Mouse (Mus musculus) hindbrain, embryonic 15.5 days (tissue): ENCODE results near the gene Phlda3. TPM values are rescaled to one million over a fixed set of nuclear protein-coding genes. Genes with fewer than 3 reads are reported as not detected.
A peak's percentile ranks its signal among the peaks of the same experiment; 100 is the strongest.

ENCODE experiments used
- ATAC-seq: fragments of 200-750 bp; cut with Nextera tagmentation; 2 replicates; pipeline ENCODE4 v1.8.0; 2017; ENCODE audit warnings: low read depth, moderate number of reproducible peaks, moderate TSS enrichment; ENCODE audit not compliant: low FRiP score
- H3K27ac ChIP-seq: fragments of 300-500 bp; sonication (generic); replicated peaks from 2 replicates; pipeline ENCODE4 v1.5.1; 2015; ENCODE audit warnings: mild to moderate bottlenecking, inconsistent platforms
- H3K27me3 ChIP-seq: fragments of 300-500 bp; sonication (generic); 2 replicates; pipeline ENCODE4 v1.6.1; 2015; ENCODE audit warnings: control low read depth, inconsistent platforms
- H3K36me3 ChIP-seq: fragments of 300-500 bp; sonication (generic); 2 replicates; pipeline ENCODE4 v1.6.1; 2015; ENCODE audit warnings: control low read depth, inconsistent platforms
- H3K4me1 ChIP-seq: fragments of 300-500 bp; sonication (generic); replicated peaks from 2 replicates; pipeline ENCODE4 v1.6.1; 2015; ENCODE audit warnings: control low read depth, inconsistent platforms
- H3K4me2 ChIP-seq: fragments of 300-500 bp; sonication (generic); 2 replicates; pipeline ENCODE4 v1.6.1; 2015; ENCODE audit warnings: moderate library complexity, mild to moderate bottlenecking, inconsistent platforms
- H3K4me3 ChIP-seq: fragments of 300-500 bp; sonication (generic); 2 replicates; pipeline ENCODE4 v1.5.1; 2015; ENCODE audit warnings: mild to moderate bottlenecking, inconsistent platforms
- H3K9ac ChIP-seq: fragments of 300-500 bp; sonication (generic); 2 replicates; pipeline ENCODE4 v1.6.1; 2015; ENCODE audit warnings: inconsistent platforms
- H3K9me3 ChIP-seq: fragments of 300-500 bp; sonication (generic); 2 replicates; pipeline ENCODE4 v1.6.1; 2016; ENCODE audit warnings: control low read depth, inconsistent platforms
- WGBS: fragments of 180-500 bp; shearing (Covaris S2); methylation state at CpG from one replicate; pipeline ENCODE4 v1.1.7; 2015; 5-methylcytosine and 5-hydroxymethylcytosine counted together
- polyA plus RNA-seq: library from polyadenylated mRNA; unstranded; fragments of >200 nt; fragmentation: Nextera tagmentation; extraction: Ambion mirVana; gene quantifications from 2 replicates; pipeline ENCODE4 v1.2.1, GENCODE M21; 2015

Phlda3 gene
- polyA plus RNA-seq, 1 experiment from 2014 or later: 39.9 TPM

DNA sequence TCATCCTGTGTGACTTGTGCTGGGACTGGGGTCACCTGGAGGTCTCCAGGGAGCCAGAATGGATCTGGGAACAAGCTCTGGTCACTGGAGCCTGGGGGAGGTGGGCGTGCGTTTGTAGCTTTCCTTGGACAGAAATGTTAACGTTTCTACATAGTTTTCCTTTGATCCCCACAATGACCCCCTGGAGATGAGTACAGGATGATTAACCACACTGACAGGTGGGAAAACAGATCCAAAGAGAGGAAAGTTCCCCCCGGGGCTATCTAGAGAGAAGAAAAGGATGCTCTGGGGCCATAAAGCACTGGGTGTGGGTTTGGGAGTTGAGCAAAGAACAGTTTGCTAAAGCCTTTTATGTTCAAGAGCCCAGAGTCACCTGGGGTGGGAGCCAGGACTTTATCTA lies 14.7 kb downstream of the Phlda3 start:
- WGBS: 35% methylated on average over 4 of the region's 4 CpGs
- H3K4me2 ChIP-seq: no peak overlapping the region
- H3K27ac ChIP-seq: no peak overlapping the region
- no peak overlapping the region for H3K4me3 ChIP-seq
- ATAC-seq: no peak
- no peaks in the 10 kb centered on the region for H3K36me3 ChIP-seq
- peaks cover 14% of the 10 kb centered on the region for H3K4me1 ChIP-seq
- no peaks in the 10 kb centered on the region for H3K9me3 ChIP-seq
- no peaks in the 10 kb centered on the region for H3K27me3 ChIP-seq
- no peak overlapping the region for H3K9ac ChIP-seq

DNA sequence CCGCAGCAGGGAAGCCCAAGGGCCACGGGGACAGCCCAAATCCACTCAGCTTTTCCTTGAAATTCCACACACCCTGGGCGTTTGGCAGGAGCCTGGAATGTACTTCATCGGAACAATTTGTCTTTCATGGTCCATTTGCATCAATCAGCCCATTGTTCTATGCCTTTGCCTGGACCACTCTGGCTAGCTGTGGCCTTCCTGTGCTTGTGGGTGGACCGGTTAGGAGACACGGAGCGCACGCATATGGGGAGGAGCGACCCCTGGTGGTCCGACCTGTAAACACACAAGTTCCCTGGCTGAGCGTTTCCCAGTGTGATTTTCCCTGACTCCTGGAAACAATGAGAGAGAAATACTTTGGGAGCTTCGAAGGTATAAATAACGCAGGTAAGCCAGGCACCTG lies 15.3 kb downstream of the Phlda3 start:
- no peak overlapping the region for H3K4me2 ChIP-seq
- H3K4me3 ChIP-seq: no peak overlapping the region
- H3K27me3 ChIP-seq: no peaks in the 10 kb centered on the region
- H3K9ac ChIP-seq: no peak overlapping the region
- no peaks in the 10 kb centered on the region for H3K9me3 ChIP-seq
- no peak overlapping the region for H3K27ac ChIP-seq
- H3K36me3 ChIP-seq: no peaks in the 10 kb centered on the region
- peaks cover 14% of the 10 kb centered on the region for H3K4me1 ChIP-seq
- 12% methylated on average over 13 of the region's 13 CpGs for WGBS
- ATAC-seq: peak; percentile 64

DNA sequence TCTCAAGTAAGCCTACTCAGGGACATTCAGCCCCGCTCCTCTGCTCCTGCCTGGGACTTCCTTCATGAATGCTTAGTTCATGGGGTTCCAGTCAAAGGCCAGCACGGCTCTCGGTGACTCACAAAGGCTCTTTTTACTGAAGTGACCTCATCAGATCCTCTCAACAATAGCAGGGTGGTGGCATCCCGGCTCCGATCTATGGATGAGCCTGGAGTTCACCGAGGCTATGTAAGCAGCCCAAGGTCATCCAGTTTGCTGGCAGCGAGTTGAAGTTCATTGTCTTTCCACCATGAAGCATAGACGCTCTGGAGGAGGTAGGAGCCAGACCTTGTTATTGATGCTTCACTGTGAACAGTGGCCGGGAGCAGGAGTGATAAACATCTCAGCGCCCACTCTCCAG lies 16.9 kb downstream of the Phlda3 start:
- 15% methylated on average over 10 of the region's 10 CpGs for WGBS
- no peak for ATAC-seq

DNA sequence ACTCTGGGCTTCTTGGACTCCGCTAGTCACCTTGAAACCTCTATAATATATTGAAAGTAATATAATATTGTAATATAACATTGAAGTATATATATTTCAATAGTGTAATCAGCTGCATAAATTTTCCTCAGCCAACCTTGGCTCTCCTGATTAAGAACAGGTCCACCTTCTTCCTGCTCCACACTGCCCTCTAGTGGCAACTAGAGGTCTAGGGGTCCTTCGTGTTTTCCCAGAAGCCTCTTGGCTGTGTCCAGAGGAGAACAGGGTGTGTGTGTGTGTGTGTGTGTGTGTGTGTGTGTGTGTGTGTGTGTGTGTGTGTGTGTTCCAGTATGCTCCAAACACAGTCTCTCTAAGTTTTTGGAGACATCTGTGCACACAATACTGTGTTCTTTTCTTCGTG lies 21.9 kb downstream of the Phlda3 start:
- 52% methylated on average over 3 of the region's 3 CpGs for WGBS
- no peak for ATAC-seq
- Histone ChIP-seq H3K36me3 (no peaks in the 10 kb centered on the region), H3K27me3 (peaks cover 5% of the 10 kb centered on the region; the same call in 1 of the 2 replicates), H3K4me2 (no peak overlapping the region), H3K4me1 (0 out of 2 replicates have a peak, but pooled peaks cover 5% of the 10 kb centered on the region), H3K4me3 (no peak overlapping the region), H3K9me3 (no peaks in the 10 kb centered on the region), H3K27ac (no peak overlapping the region), H3K9ac (no peak overlapping the region)

More for the DNA sequence above, 16.9 kb downstream of the Phlda3 start:
- no peak overlapping the region for H3K4me3 ChIP-seq
- no peak overlapping the region for H3K9ac ChIP-seq
- no peaks in the 10 kb centered on the region for H3K36me3 ChIP-seq
- no peak overlapping the region for H3K27ac ChIP-seq
- no peaks in the 10 kb centered on the region for H3K9me3 ChIP-seq
- no peaks in the 10 kb centered on the region for H3K27me3 ChIP-seq
- H3K4me1 ChIP-seq: peaks cover 14% of the 10 kb centered on the region
- no peak overlapping the region for H3K4me2 ChIP-seq

DNA sequence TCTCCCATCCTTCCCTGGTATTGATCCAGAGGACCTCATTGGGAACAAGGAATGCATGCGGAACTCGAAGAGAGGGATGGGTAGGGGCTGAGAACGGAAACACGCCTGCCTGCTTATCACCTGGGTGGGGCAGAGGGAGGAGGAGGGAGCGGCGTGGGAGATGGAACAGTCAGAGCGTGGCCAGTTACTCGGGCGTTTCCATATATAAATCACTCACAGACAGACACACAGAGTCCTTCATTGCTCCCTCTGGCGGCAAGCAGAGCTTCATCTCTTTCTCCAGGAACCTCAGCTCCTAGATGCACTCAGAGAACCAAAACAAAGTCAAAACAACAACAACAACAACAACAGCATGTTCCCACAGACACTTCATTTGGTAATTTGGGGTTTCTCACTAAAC lies 22.8 kb downstream of the Phlda3 start:
- ATAC-seq: no peak
- Histone ChIP-seq H3K4me2 (no peak overlapping the region), H3K4me1 (peaks cover 4% of the 10 kb centered on the region), H3K9me3 (no peaks in the 10 kb centered on the region), H3K36me3 (no peaks in the 10 kb centered on the region), H3K9ac (no peak overlapping the region), H3K27me3 (peaks cover 5% of the 10 kb centered on the region; the same call in 1 of the 2 replicates), H3K4me3 (no peak overlapping the region), H3K27ac (no peak overlapping the region)
- WGBS: 41% methylated on average over 10 of the region's 10 CpGs

DNA sequence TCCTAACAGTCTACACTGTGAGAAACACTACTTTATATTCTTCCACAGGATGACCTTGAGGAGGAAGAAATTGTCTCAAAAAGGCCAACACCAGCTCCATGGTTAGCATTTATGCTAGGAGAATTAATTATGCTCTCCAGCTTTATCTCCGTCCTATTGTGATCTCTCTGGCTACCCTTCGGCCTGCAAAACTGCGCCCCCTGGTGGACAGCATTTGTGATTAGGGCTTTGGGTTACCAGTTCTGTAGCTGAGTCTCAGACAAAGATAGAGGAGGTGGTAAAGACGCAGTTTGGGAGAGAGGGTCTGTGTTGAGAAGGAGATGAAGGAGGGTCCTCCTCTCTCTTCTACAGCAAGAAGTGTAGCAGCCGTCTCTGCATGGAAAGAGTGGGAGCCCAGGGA lies 23.9 kb downstream of the Phlda3 start:
- H3K4me1 ChIP-seq: peaks cover 6% of the 10 kb centered on the region
- ATAC-seq: no peak
- WGBS: 15% methylated on average over 5 of the region's 5 CpGs
- no peak overlapping the region for H3K4me2 ChIP-seq
- H3K4me3 ChIP-seq: no peak overlapping the region
- H3K27ac ChIP-seq: no peak overlapping the region
- no peaks in the 10 kb centered on the region for H3K9me3 ChIP-seq
- H3K36me3 ChIP-seq: no peaks in the 10 kb centered on the region
- H3K27me3 ChIP-seq: peaks cover 5% of the 10 kb centered on the region; the same call in 1 of the 2 replicates
- H3K9ac ChIP-seq: no peak overlapping the region

DNA sequence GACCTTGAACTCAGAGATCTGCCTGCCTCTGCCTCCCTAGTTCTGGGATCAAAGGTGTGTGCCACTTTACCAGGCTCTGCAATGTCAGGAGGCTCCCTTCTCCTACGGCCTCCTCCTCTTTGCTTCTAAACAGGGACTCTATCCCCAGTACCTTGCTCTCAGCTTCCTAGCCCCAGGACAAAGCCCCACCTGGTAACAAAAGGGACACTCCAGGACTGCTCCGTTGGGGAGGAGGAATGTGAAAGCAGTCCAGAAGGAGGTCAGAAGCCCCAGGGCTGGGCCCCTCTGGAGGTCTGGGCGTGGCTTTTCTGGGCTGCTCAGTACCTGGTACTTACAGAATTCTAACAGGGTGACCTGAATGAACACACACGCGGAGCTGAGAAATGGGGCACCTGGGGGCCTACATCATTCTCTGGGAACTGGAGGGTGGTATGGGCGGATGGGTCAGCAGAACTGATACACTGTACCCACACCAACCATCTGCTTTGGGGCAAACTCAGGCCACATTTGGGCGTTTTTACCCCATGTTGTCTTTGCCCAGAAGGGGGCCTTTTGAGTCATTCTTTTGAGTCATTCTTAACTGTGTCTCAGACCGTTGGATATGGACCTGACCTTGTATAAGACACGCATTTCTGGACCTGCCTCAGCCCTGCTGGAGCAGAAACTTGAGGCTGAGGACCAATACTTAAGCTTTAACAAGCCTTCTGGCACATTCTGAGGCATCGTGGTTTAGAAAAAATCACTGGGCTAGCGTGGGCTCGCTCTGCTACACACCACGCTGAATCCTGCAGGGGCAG lies 26.4 kb downstream of the Phlda3 start:
- Histone ChIP-seq H3K4me2 (no peak overlapping the region), H3K27ac (no peak overlapping the region), H3K4me1 (peaks cover 6% of the 10 kb centered on the region), H3K27me3 (peaks cover 5% of the 10 kb centered on the region; the same call in 1 of the 2 replicates), H3K4me3 (no peak overlapping the region), H3K36me3 (no peaks in the 10 kb centered on the region), H3K9me3 (no peaks in the 10 kb centered on the region), H3K9ac (no peak overlapping the region)
- 66% methylated on average over 13 of the region's 13 CpGs for WGBS
- no peak for ATAC-seq

DNA sequence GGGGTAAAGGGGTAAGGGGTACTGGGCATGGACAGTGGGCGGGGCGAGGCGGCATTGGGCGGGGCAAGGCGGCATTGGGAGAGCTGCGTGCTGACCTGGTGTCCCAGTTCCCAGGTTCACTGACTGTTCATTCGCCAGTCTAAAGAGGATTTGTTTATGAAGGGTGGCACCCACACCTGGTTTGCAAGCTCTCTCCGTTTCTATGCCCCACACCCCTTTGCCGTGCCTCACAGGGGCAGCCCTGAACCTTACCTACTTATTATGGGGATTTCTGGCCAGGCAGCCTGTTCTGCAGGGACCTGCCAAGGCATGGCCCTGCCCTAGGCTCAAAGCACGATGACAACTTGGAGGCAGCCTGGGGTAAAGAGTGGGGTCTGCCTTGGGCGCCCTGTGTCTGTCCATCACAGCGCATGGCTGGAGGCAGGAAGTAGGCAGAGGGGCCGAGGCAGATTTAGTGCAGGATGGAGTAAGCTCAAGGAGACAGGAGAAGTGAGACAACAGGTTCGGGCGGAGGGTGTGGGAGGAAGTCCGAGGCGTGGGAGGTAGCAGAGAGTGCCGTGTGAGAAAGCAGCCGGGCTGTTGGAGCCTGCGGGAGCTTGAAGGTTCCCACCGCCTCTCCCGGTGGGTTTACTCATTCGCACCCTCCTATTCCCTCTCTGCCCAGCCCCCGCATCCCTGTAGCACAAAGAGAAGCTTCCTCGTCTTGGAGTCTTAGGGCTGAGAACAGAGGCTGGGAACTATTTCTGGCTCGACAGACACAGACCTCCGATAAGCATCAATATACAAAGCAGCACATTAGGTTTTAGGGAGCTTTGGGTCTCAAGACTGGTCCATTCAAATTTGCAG lies 27.7 kb downstream of the Phlda3 start:
- Histone ChIP-seq H3K4me3 (no peak overlapping the region; the same call in 1 of the 2 replicates), H3K4me1 (peaks cover 6% of the 10 kb centered on the region), H3K27ac (no peak overlapping the region), H3K9me3 (no peaks in the 10 kb centered on the region), H3K27me3 (peaks cover 5% of the 10 kb centered on the region; the same call in 1 of the 2 replicates), H3K9ac (peak overlapping the region; percentile 0; the same call in 1 of the 2 replicates), H3K36me3 (no peaks in the 10 kb centered on the region), H3K4me2 (peak overlapping the region; percentile 47)
- 27% methylated on average over 27 of the region's 27 CpGs for WGBS
- no peak for ATAC-seq

DNA sequence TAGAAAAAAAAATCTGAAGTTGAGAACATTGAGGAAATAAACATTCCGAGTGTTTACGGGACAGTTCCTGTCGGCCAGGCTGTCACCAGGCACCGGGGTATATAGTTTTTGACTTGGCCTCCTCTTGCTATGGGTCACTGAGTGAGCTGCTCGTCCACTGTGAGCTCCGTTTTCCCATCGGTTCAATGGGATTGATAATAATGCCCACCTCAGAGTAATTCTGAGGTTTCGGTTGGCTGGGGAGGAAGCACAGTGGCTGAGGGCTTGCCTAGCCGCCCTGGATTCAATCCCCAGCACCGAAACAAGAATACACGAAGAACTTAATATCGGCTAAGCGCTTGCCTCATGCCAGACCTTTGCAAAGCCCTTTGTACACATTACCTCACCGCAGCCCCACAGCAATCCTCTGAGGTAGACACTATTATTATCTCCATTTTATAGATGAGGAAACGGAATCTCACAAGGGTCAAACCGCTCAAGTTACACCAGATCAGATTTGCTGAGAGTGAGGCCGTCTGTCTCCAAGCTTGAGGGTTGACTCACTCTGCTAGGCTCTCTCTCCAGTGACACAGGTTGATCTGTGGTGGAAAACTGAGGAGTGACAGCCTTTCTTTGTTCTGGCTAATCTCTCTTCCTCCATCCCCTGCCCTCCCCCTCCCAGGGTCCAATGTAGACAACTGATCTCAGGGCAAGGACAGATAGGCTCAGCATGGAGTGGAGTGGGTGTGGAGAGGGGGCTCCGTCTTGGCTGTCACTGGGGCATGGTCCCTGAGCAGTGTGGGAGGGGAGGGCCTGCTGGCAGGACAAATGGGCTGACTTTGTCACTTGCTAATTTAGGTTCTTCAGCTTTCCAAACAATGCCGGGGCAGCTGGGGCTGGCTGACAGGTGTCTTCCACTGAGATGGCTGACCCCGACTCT lies 28.6 kb downstream of the Phlda3 start:
- Histone ChIP-seq H3K4me1 (peaks cover 6% of the 10 kb centered on the region), H3K27me3 (peaks cover 5% of the 10 kb centered on the region; the same call in 1 of the 2 replicates), H3K4me2 (peak overlapping the region; percentile 47; the same call in 1 of the 2 replicates), H3K36me3 (no peaks in the 10 kb centered on the region), H3K9me3 (no peaks in the 10 kb centered on the region), H3K4me3 (no peak overlapping the region), H3K9ac (no peak overlapping the region), H3K27ac (no peak overlapping the region)
- ATAC-seq: no peak
- 44% methylated on average over 20 of the region's 20 CpGs for WGBS

DNA sequence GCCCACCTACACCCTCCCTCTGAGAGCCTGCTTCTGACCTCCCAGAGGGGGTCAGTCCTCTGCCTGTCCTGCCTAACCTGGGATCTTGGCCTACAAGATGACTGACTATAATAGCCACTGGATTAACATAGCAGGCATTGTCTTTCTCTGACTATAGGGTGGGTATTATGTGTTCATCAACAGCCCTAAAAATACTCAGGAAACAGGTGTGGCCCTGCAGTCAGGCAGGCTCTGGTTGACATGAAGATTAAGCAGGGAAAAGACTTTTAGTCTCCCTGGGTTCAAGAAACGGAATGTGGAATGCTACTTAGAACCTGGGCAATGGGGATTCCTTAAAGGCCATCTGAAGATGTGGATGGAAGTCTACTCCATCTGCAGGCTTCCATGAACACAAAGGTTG lies 32.6 kb downstream of the Phlda3 start:
- H3K4me3 ChIP-seq: no peak overlapping the region
- ATAC-seq: no peak
- no peak overlapping the region for H3K27ac ChIP-seq
- no peaks in the 10 kb centered on the region for H3K27me3 ChIP-seq
- H3K9ac ChIP-seq: no peak overlapping the region
- 95% methylated on average over 1 of the region's 1 CpGs for WGBS
- no peak overlapping the region for H3K4me2 ChIP-seq
- no peaks in the 10 kb centered on the region for H3K9me3 ChIP-seq
- H3K36me3 ChIP-seq: no peaks in the 10 kb centered on the region
- H3K4me1 ChIP-seq: peaks cover 16% of the 10 kb centered on the region

DNA sequence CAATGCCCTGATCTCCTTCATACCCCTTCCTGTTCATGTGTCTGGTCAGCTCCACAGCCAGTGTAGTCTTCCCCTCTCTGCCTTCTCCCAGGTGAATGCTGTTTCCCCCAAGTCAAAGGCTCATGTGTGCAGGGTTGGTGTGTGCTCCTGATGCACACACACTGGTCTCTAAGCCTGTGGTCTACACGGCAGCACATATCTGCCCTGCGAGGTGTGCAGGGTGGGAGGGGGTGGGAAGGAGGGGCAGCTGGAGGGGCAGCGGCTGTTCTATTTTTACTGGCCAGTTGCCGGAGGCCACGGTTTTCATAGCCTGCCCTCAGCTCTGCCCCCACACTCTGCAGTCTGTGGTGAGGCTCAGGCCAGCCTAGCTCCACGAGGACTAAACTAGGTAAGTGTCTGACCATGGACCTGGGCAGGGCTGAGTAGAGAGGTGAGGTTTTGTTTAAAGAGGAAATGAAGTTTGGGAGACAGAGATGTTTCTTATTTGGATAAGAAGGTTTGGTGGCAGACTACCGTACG lies 33.2 kb downstream of the Phlda3 start:
- peaks cover 11% of the 10 kb centered on the region for H3K4me1 ChIP-seq
- H3K9ac ChIP-seq: no peak overlapping the region
- H3K4me2 ChIP-seq: no peak overlapping the region
- no peaks in the 10 kb centered on the region for H3K9me3 ChIP-seq
- no peaks in the 10 kb centered on the region for H3K27me3 ChIP-seq
- H3K4me3 ChIP-seq: no peak overlapping the region
- ATAC-seq: no peak
- H3K27ac ChIP-seq: no peak overlapping the region
- WGBS: 79% methylated on average over 8 of the region's 8 CpGs
- H3K36me3 ChIP-seq: no peaks in the 10 kb centered on the region
